Mouse (Mus musculus): Measurements from ENCODE around the gene Cyp24a1.

Cyp24a1 gene

DNA sequence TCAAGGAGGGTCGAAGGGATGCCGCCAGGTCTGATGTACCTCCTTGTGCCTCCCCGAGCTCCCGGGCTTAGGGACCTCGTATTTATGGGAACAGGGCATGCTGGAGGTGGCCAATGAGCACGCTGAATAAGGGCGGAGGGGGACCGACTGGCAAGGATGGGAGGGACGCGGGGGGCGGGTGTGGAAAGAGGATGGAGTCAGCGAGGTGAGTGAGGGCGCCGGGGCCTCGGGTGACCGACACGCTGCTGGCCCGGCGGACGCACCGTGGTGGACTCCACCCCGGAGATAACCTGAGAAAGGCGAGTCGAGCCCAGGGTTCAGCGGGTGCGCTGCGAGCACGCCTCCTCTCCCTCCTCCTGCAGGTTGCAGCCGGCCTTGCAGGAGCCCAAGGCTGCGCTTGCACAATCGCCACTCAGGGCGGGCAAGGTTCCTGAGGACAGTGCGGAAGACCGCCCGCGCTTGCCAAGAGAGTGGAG lies at the start of gene Cyp24a1:
TSS of gene Cyp24a1 (minus strand) at position 55 of the 476 bp plus-strand sequence.
- in situ Hi-C loops (cut with MboI; ENCODE audit: low pct_unique_long_range_greater_than_20kb in 1 of 2, low sequenced_read_pairs in 2 of 2, unreplicated experiment in 1 of 2): no loop called here

DNA sequence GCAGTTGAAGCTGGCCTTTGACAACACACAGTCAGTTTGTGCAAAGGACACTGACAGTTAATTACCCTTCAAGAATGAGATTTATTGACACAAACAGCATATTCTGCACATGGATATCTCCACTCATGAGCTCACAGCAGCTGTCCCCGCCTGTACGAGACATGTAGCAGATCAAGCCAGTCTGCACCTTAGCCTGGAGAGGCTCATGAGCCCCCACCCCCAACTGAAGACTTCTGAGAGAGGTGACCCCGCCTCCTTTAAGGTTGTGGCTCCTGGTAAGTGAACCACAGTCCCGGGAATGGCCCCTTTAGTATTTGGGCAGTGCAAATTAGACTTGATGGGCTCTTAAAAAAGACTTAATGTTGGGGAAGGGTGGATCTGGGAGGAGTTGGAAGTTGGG lies 48.8 kb upstream of the Cyp24a1 start:
- in situ Hi-C loops (cut with MboI; ENCODE audit: low pct_unique_long_range_greater_than_20kb in 1 of 2, low sequenced_read_pairs in 2 of 2, unreplicated experiment in 1 of 2): no loop called here

DNA sequence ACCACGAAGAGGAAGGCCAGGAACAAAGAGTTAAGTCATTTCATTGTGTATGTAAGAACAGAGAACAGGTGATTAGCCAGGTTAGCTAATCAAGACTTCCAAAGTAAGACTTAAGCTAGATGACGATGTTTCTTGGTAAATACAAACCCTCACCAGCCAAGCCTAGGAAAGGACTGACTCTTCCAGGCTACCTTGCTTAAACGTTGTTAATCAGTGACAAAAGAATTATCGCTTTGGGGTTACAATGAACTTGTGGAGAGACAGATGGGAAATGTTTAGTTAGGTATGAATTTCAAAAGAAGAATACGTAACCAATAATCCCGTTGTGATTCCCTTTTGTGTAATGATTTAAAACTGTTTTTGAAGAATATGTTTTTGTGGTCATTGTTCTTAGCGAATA lies 48.0 kb upstream of the Cyp24a1 start:
- in situ Hi-C loops (cut with MboI; ENCODE audit: low pct_unique_long_range_greater_than_20kb in 1 of 2, low sequenced_read_pairs in 2 of 2, unreplicated experiment in 1 of 2): no loop called here

GRCm38 (mm10) chr2:170544159-170544558 lies 47.2 kb upstream of the Cyp24a1 start:
- in situ Hi-C loops (cut with MboI; ENCODE audit: low pct_unique_long_range_greater_than_20kb in 1 of 2, low sequenced_read_pairs in 2 of 2, unreplicated experiment in 1 of 2): no loop called here

GRCm38 (mm10) chr2:170543625-170544024 lies 46.7 kb upstream of the Cyp24a1 start:
- in situ Hi-C loops (cut with MboI; ENCODE audit: low pct_unique_long_range_greater_than_20kb in 1 of 2, low sequenced_read_pairs in 2 of 2, unreplicated experiment in 1 of 2): no loop called here

DNA sequence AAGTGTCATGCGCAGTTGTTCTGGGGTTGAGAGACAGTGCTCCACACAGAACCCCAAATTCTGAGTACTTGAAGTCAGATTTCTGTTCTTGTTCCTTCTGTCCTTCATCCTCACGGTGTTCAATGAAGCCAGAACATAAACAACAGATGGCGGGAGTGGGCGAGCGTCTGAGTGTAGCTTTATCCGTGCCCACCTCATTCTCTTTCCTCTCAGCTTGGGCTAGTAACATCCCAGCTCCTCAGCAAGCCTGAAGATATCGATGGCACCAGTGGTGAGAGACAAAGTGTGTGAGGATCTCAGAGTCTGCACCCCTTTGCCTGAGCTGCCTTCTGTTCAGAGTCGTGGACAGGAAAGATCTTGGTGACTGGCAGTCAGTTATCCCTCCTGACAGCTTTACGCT lies 42.3 kb upstream of the Cyp24a1 start:
- in situ Hi-C loops (cut with MboI; ENCODE audit: low pct_unique_long_range_greater_than_20kb in 1 of 2, low sequenced_read_pairs in 2 of 2, unreplicated experiment in 1 of 2): no loop called here

DNA sequence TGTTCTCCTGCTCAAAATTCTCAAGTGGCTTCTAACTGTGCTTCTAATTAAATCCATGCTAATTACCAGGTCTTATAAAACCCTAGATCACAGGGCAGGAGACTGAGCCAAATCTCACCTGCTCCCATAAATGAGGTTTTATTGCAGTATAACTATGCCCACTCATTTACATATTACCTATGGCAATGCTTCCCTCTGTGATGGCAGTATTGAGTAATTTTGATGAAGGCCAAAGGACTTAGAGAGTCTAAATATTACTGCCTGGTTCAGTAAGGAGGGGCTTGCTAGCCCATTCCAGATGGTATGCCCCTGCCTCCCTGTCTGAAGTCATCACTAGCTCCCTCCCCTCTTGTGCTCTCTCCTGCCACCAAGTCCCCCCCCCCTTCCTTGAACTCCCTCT lies 38.9 kb upstream of the Cyp24a1 start:
- in situ Hi-C loops (cut with MboI; ENCODE audit: low pct_unique_long_range_greater_than_20kb in 1 of 2, low sequenced_read_pairs in 2 of 2, unreplicated experiment in 1 of 2): no loop called here

GRCm38 (mm10) chr2:170534803-170535174 lies 37.8 kb upstream of the Cyp24a1 start:
- in situ Hi-C loops (cut with MboI; ENCODE audit: low pct_unique_long_range_greater_than_20kb in 1 of 2, low sequenced_read_pairs in 2 of 2, unreplicated experiment in 1 of 2): no loop called here

- in situ Hi-C loops (cut with MboI; ENCODE audit: low pct_unique_long_range_greater_than_20kb in 1 of 2, low sequenced_read_pairs in 2 of 2, unreplicated experiment in 1 of 2): no loop called here
Measured at GRCm38 (mm10) chr2:170534116-170534802, 37.3 kb upstream of the Cyp24a1 start.

- in situ Hi-C loops (cut with MboI; ENCODE audit: low pct_unique_long_range_greater_than_20kb in 1 of 2, low sequenced_read_pairs in 2 of 2, unreplicated experiment in 1 of 2): no loop called here
Measured at GRCm38 (mm10) chr2:170530256-170530655, 33.3 kb upstream of the Cyp24a1 start.

DNA sequence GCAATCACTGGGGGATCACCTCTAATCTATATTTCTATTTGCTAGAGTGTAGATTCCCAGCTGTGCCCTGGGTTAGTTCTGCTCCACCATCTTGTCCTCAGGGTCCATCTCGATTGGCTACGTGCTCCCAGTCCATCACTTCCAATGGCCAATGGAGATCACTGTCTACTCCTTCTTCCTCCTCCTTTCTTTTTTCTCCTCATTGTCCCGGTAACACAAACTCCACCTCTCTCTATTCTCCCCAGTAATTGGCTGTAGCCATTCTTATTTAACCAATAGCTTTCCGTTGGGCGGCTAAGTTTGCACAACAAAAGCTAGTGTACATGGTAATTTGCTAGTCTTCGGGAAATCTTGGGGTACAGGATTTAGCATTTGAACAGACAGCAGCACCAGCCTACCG lies 32.8 kb upstream of the Cyp24a1 start:
- in situ Hi-C loops (cut with MboI; ENCODE audit: low pct_unique_long_range_greater_than_20kb in 1 of 2, low sequenced_read_pairs in 2 of 2, unreplicated experiment in 1 of 2): loop anchor here in 1 of 2 experiments (10.0 kb wide), 1 partner anchor 145 kb away; no protein-coding TSS in a partner anchor

- in situ Hi-C loops (cut with MboI; ENCODE audit: low pct_unique_long_range_greater_than_20kb in 1 of 2, low sequenced_read_pairs in 2 of 2, unreplicated experiment in 1 of 2): loop anchor here in 1 of 2 experiments (10.0 kb wide), 1 partner anchor 147 kb away; no protein-coding TSS in a partner anchor
Measured at GRCm38 (mm10) chr2:170528061-170528460, 31.1 kb upstream of the Cyp24a1 start.

- in situ Hi-C loops (cut with MboI; ENCODE audit: low pct_unique_long_range_greater_than_20kb in 1 of 2, low sequenced_read_pairs in 2 of 2, unreplicated experiment in 1 of 2): loop anchor here in 1 of 2 experiments (10.0 kb wide), 1 partner anchor 148 kb away; no protein-coding TSS in a partner anchor
Measured at GRCm38 (mm10) chr2:170526513-170526912, 29.6 kb upstream of the Cyp24a1 start.

DNA sequence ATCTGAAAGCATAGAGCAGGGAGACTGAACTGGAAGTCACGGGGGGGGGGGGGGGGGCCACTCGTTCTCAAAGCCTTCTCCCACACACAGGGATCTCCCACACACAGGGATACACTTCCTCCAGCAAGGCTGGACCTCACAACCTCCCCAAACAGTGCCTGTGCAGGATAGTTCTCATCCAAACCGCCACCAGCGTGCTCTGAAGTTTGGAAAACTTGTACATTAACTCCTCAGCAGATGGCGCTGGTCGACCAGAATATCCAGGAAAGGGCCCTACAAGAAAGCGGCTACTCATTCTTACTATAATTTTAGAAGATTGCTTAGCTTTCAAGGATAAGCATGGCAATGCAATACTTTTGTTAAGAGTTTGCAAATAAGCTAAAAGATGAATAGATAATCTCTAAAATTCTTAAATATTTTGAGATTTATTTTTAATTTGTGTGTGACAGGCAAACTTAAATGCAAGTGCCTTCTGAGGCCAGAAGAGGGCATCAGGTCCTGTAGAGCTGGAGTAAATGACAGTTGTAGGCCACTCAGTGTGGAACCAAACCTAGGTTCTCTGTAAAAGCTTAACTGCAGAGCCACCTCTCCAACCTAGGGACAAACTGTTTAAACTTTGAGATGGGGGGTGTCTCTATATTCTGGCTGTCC lies 23.5 kb upstream of the Cyp24a1 start:
- in situ Hi-C loops (cut with MboI; ENCODE audit: low pct_unique_long_range_greater_than_20kb in 1 of 2, low sequenced_read_pairs in 2 of 2, unreplicated experiment in 1 of 2): loop anchor here (5.0 to 10.0 kb wide), 3 partner anchors 77 to 352 kb away; no protein-coding TSS in a partner anchor

GRCm38 (mm10) chr2:170513756-170514155 lies 16.8 kb upstream of the Cyp24a1 start:
- in situ Hi-C loops (cut with MboI; ENCODE audit: low pct_unique_long_range_greater_than_20kb in 1 of 2, low sequenced_read_pairs in 2 of 2, unreplicated experiment in 1 of 2): loop anchor here in 1 of 2 experiments (10.0 kb wide), 1 partner anchor 351 kb away; no protein-coding TSS in a partner anchor

DNA sequence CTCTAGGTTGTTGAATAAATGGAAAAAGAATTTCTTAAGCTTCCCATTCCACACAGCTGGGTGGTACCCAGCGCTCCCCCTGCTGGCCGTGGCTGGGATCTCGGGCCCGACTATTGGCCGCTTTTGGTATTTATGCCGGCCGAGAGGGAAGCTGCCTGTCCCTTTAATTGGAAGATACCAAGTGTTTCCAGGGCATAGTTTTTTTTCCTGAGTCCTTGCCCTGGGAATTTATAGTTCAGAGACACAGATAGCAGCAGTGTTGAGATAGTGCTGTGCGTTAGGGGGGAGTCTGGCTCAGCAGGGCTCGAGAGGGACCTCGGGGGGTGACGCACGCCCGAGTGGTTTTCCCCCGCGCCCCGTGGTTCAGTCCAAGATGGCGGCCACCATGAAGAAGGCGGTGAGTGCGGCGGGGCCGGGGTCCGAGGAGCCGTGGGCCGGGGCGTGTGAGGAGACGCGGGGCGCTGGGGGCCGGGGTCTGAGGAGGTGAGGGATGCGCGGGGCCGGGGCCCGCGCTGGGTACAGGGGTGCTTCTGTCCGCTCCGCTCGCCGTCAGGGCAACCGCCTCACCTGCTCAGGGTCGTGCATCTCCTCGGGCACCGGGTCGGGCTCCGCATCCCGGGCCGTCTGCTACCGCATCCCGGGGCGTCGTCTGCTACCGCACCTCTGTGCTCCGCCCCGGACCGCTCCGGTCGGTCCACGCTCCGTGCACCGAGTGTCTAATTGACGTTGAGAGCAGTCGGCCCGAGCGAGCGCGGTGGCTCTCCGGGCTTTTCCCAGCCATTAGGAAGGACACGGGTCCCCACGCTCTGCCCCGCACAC lies 14.3 kb upstream of the Cyp24a1 start:
- in situ Hi-C loops (cut with MboI; ENCODE audit: low pct_unique_long_range_greater_than_20kb in 1 of 2, low sequenced_read_pairs in 2 of 2, unreplicated experiment in 1 of 2): loop anchor here in 1 of 2 experiments (10.0 kb wide), 1 partner anchor 354 kb away; no protein-coding TSS in a partner anchor

GRCm38 (mm10) chr2:170508821-170509220 lies 11.9 kb upstream of the Cyp24a1 start:
- in situ Hi-C loops (cut with MboI; ENCODE audit: low pct_unique_long_range_greater_than_20kb in 1 of 2, low sequenced_read_pairs in 2 of 2, unreplicated experiment in 1 of 2): loop anchor here (5.0 kb wide), 1 partner anchor 67 kb away; no protein-coding TSS in a partner anchor

- in situ Hi-C loops (cut with MboI; ENCODE audit: low pct_unique_long_range_greater_than_20kb in 1 of 2, low sequenced_read_pairs in 2 of 2, unreplicated experiment in 1 of 2): loop anchor here (5.0 kb wide), 1 partner anchor 65 kb away; no protein-coding TSS in a partner anchor
Measured at GRCm38 (mm10) chr2:170507734-170508133, 10.8 kb upstream of the Cyp24a1 start.

DNA sequence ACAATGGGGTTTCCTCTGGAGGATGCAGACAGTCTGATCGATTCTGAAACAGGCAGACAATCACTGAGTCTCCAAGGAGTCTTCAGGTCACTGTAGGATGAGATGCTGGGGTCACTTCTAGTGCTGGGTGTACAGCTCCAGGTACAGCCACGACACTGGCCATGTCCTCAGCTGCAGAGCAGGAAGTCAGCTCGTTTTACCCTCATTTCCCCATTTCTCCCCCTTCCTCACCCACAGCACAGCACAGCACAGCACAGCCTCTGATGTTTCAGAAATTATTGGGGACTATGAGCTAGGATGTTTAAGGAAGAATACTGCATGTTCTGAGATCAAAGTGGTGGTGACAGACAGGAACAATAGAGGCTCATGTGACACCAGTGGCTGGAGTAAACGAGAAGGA lies 7.0 kb upstream of the Cyp24a1 start:
- in situ Hi-C loops (cut with MboI; ENCODE audit: low pct_unique_long_range_greater_than_20kb in 1 of 2, low sequenced_read_pairs in 2 of 2, unreplicated experiment in 1 of 2): no loop called here
